Mouse (Mus musculus) retina, postnatal 7 days (tissue): ENCODE results near the gene Arhgap32.

Experiments used
- DNase-seq: peaks from one replicate; pipeline ENCODE4 v3.0.0-alpha.2; 2012; ENCODE audit warnings: low read depth, low spot score

The Arhgap32 gene

DNA sequence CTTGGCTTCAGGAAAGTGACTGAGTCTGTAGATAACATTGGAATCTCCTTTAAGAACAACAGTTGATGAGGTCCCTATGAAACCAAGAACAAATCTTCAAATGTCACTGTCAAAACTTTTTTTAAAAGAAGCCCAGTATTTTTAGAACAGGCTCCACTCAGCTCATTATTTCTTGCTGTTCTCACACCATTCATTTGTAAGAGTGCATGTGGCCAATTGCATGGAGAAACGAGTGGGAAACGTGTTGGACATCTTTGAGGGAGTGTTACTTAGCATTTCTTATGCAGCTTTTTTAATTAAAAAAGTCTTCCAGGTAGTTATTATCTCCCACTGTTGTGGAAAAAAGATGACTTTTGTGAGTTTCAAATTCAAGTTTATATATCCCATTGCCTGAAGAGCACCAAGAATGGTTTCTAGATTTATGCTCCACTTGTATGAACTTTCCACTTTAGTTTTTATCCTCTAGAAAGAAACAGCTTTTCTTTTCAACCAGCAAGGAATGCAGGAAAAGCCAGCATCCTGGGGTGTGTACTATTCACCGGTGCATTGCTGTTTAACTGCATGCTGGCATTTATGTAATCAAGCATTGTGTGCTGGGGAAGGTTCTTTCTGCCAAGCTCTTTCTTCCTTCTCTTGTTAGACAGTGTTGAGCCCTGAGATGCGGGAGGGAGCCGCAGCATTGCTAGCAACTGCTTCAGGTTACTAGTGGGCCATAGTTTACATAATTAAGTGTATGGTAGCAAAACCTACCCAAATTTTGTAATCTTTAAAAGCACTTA lies 76.5 kb downstream of the Arhgap32 start:
- DNase-seq: no peak

DNA sequence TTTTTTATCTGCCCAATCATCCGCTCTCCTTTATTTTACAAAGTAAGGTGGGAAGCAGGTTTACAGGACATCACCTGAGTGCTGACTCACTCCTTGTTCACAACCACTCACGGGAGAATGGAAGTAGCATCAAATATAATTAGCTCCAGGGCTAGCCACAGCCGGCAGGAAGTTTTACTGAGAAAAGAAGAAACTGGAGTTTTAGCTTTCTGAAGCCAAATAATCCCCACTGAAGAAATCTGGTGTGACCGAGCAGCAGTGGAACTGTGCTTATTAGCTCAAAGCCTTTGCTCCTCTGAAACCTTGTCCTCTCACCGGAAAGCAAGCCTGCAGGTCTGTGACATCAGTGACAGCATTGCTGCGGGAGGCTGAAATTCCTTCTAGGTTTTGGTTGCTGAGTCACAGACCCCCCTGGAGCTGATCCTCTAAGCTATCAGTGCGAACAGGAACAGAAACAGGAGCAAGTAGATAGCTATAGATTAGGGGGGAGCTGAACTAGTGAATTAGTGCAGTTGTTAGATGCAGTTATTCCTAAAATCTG lies 88.6 kb downstream of the Arhgap32 start:
- DNase-seq: no peak

DNA sequence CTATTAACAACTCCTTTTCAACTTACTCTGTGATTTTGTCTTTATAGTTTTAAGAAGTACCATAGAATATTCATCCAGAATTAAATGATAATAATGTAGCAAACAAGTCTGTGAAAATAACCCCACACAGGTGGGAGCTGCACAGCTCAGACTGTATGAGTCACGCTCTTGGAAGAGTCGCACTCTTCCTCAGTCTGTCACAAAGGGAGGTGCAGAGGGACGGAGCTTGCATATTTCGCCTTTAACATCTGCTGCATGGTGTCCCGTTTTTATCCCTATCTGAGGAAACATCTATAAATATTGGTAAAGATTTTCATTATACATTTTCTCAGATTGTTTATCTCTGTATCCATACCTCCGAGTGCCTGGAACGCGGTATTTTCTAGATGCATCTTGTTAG lies 91.2 kb downstream of the Arhgap32 start:
- DNase-seq: no peak

DNA sequence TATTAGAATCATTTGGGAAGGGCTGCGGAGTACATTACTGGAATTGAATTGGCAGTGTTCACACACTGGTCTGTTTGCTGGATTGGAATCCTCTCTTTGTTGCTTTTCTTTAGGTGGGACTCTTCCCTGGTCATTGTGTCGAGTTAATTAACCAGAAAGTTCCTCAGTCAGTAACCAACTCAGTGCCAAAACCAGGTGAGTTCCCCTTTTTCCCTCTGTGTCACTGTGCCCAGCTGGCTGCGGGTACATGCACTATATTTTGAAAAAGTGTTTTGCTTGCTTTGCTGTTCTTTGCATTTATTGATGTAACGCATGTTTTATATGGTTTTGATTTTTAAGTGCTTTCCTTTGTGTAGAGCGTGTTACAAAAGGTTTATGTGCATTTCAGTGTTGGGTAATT lies 92.1 kb downstream of the Arhgap32 start:
- DNase-seq: no peak

DNA sequence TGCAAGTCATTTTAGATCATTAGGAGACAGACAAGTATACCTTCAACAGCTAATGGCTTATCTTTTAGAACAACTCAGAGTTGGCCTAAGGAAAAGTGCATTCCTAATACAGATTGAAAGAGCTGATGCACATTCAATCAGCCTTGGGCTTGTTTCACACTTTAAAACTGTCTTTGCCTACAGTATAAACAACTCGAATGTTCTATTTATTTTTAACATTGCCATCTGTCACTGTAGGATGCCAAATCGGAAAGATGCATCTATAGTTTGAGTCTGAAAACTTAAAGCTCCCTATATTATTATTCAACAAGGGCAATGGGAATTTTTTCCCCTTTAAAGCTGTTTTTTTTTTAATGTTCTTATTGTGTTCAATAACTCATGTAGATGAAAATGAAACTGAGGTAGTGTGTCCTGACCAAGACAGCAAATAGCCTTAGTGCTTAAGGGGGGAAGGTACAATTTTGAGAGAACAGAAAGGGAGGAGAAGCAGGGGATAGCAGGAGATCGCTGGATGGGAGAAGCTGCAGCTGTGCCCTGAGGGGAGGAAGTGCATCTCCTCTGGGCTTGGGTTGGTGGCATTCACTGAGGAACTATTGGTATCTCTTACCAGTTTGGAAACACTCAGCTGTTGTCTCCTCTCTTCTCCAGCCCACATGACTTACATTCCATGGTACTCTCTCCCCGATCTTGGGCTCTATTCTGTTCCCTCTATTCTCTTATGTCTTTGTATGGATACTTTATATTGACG lies 101.1 kb downstream of the Arhgap32 start:
- no peak for DNase-seq

DNA sequence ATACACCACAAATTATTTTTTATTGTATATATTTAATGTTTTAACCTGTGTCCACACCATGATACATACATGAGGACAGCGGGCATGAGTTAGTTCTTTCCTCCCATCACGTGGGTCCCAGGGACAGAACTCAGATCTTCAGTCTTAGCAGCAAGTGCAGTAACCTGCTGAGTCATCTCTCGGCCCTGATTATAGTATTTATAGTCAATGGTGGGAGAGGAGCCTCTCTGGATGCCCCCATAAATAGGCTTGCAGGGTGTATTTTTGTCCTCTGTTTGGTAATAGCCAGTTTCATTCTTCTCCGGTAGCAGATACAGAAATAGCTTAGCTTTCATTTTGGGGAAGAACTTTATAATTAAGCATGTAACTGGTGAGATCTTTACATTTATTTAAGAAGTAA lies 103.5 kb downstream of the Arhgap32 start:
- no peak for DNase-seq

DNA sequence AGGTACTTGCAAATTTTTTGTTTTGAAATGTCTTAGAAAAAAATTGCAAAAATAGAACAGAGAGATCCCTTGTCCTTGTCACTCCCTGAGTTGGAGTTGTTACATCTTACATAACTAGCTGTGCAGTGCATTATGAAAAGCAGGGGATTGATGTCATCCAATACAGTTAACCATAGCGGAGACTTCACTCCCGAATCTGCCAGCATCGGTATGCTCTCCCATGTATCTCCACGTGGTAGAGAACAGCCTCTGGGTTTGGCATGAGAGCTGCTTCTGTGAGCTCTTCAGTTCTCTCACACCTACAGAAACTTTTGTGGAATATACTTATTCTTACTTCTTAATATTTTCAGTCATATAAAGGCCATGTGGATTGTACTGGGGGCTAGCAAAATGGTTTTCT lies 106.2 kb downstream of the Arhgap32 start:
- no peak for DNase-seq

DNA sequence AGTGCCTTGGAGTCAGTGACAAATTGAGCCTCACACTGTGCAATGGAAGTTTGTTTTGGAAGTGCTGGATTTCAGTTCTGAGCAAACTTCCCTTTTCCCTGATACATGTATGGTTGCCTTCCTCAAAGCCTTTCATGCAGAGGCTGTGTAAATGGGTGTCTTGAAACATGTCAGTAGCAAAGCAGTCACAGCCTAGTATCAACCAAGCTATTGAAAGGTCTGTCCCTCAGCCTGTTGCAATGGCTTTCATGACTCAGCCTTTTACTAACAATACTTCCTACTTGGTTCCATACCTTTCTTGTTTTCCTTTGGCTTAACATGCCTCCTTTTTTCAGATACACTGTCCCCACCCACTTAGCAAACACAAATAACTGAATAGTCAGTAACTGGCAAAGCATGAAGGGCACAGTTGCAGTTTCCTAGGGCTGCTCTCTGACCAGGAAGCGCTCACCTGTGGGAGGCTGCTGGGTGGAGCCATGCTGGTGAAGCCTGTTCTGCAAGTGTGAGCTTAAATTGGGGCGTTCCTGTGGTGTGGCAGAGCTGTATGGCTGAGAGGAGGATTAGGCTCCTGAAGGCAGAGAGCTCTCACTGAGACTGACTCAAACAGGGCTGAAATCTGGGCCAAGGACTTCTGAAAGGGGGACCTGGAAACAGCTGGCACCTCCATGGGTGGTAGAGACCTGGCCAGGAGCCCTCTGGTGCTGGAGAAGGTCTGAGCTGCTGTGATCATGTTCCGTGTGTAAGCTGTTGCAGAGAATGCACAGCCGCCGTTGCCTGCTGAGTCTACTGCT lies 108.0 kb downstream of the Arhgap32 start:
- no peak for DNase-seq

DNA sequence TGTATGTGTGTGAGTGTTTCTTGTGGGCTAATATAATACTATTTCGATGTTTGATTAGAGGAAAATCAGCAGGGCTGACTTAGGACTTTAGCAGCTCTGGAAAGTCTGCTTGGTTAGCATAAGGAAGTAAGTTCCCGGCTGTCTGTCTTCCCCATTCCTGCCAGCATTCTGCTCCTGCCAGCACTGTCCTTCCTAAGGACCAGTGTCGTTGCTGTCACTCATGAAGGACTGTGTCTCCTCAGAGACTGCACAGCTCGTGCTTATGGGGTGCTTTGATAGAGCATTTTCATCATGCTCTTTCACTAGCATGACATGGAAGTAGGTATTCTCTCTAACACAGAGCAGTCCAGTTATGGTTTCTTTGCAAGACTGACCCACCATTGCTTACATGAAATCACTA lies 109.0 kb downstream of the Arhgap32 start:
- no peak for DNase-seq

DNA sequence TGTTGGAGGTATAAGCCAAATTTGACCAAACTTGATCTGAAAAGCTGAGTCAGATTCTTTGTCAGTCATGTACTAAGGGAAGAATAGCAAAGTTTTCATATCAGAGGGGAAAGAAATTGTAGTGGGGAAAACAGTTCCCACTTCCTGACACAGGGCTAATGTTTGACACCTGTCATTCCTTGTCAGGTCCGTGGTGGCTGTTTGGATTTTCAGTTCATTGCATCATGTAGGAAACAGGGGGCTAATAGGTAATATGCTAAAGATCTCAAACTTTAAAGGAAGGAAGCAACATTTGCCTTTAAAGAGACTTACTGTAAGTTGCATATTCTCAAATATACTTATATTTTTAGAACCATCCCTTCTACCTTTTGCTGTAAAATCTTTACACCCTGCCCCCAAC lies 109.6 kb downstream of the Arhgap32 start:
- no peak for DNase-seq

DNA sequence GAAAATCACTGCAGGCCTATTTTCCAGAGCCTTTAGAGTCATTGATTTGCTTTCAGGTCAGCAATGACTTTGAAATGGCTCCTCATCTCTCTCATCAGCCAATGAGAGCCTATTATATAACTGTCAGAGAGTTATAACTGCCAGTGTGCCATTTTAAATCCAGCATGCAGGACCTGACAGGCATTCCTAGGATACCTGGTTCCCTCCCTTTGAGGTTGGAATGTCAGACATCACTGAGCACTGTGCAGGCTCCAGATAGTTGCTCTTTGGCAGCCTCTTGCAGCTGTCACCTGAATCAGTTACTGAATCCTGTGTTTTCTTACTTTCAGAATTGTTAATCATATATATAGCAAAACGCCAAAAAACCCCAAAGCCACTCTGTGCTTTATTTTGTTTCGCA lies 111.1 kb downstream of the Arhgap32 start:
- DNase-seq: no peak

DNA sequence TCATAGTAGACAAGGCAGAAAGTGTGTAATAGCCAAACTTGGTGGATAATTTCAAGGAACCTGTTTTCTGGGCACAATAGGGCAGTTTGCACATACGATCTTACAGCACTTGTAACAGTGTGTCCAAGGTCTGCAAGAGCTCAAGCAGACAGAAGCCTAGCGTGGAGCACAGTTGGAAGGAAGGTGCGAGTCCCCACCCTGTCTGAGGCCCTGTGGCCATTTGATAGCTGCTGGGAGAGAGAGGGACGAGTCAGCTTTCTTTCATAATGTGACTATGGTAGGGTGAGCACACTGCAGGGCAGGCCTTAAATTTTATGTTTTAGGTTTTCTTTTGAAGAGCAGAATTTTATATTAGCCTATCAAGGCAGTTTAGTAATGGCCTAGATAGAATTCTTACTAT lies 117.7 kb downstream of the Arhgap32 start:
- no peak for DNase-seq

DNA sequence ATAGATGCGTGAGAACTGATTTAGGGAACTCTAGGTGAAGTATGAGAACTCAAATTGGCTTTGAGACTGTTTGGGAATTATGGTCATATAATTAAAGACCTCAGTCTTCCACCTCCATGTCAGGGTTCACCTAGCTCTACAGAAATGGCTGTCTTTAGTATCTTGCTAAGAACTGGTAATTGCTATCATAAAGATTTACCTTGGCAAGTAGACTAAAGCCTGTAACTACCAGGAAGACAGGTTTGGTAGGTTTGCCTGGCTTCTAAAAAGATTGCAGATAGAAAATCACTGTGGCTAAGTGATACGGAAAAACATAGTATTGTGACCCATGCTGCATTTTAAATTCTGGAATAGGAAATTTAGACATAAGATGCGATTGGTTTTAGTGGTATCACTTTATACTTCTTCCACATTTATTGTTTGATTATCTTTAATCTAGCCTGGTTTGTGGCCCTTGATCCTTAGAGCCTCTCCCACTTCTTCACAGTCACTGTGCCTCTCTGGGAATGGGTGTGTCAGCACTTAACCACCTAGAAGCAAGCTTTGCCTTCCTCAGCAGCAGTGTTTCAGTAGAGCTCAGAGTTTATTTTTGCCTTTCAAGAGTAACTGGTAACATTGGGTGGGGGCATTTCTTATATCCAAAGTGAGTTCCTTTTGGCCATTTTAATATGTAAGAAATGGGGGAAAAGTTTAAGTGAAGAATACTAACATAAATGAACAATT lies 119.0 kb downstream of the Arhgap32 start:
- DNase-seq: no peak

DNA sequence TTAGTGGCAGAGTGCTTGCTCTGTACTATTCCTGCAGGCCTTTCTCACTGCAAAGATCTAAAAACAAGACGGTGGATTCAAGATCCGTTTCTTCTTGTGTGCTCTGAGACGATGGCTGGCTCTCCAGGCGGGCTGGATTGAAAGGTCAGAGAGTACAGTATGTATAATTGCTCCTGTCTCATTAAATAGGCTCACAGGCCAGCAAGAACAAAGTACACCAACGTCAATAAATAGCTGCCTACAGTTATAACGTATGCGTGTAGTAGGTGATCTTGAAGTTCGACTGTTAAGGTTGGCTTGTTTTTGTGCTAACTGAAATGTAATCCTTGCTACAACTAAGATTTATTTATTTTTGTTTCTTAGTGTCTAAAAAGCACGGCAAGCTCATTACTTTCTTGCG lies 123.0 kb downstream of the Arhgap32 start:
- no peak for DNase-seq

DNA sequence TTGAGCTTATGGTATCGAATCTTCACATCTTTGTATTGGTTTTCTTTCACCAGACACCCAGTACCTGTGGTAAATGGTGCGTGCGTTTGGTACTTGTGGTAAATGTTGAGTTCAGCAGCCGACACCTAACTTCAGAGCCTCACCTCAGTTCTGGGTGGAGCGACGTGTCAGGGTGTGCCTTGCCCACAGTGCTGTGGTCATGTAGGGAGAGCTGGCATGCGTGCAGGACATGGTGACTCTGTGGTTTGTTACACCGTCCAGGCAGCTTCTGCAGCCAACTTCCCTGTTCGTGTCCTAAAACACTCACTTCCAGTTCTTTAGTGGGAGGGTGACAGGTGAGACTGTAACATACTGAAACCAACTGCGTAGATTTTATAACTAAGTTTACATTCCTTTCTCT lies 123.5 kb downstream of the Arhgap32 start:
- no peak for DNase-seq

DNA sequence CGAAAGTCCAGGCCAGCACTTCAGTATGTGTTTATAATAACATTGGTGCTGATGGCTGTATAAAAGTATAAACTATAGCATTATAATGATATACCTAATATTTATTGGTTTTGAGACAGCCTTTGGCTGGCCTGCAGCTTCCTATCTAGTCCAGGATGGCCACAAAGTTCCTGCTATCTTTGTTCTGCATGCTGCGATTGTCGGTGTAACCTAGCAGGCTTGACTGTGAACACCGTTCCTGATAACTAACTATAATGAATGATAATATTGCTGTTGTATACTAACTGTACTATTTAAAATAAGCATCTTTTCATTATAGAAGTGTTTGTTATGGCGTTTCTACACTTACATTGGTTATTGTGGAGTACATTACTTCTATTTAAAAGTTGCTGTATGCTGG lies 124.5 kb downstream of the Arhgap32 start:
- DNase-seq: no peak

DNA sequence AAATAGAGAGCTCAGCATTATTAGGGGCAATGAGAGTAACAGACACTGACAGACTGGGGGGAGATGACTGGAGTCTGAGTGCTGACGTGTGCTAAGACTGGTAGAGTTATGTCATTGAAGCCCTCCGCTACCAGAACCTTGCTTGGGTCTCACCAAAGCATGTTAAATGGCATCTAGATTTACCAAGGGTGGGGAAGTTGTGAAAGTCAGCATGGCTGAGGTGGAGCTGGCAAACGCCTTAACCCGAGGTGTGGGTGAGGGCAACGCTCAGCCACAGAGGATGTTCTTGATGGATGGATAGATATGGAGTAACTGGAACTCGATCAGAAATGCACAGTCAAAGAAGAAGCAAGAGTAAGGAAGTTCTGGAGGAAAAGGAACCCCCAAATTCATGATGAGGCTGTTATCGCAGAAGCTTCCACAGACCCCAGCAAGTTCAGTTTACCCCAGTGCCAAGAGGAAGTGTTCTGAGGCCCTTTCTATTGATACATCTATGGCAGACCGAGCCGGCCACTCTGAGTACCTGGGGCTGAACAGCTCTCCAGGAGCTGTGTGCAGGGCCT lies 125.8 kb downstream of the Arhgap32 start:
- no peak for DNase-seq

DNA sequence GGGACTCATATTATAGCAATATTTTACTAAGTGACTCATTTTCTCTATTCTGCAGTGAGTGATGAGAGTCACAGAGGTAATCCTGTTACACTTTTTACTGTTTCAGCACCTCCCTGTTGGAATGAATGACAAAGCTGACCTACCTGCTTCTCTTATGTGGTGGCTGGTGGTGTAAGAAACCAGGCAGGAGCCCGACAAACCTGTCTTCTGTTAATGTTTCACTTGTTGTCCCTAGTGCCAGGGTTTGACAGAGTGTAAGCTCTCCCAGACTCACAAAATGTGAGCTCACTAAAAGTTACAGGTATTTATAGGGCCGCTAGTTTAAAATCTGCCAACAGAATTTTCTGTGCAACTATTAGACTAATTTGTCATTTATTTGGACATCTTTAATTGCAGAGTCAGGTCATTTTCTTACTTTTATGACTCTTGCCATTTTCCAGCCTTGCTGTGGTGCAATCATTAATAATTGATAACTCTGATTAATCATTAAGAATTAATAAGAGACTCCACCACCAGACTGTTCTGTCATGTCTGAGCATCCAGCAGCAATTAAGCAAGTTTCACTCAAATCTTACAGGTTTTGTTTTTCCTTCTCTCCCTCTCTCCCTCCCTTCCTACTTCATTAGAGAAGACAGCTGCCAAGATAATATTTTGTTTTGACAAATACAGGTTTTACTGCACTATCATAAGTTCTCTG lies 127.1 kb downstream of the Arhgap32 start:
- no peak for DNase-seq

DNA sequence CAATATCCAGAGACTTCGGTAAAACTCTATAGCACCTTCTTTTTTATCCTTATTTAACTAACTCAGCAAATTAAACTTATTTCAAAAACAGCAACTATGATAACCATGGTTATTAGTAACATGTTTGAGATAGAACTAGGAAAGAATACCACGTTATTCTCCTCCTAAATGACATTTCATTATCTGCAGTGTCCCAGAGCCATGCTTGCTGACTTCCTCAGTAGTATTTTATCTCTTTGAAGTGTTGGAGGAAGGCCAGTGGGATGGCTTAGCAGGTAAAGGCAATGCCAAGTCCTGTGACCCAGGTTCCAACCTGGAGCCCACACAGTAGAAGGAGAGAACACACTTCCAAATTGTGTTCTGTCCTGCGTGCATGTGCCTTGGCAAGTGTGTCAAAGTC lies 129.3 kb downstream of the Arhgap32 start:
- DNase-seq: no peak

DNA sequence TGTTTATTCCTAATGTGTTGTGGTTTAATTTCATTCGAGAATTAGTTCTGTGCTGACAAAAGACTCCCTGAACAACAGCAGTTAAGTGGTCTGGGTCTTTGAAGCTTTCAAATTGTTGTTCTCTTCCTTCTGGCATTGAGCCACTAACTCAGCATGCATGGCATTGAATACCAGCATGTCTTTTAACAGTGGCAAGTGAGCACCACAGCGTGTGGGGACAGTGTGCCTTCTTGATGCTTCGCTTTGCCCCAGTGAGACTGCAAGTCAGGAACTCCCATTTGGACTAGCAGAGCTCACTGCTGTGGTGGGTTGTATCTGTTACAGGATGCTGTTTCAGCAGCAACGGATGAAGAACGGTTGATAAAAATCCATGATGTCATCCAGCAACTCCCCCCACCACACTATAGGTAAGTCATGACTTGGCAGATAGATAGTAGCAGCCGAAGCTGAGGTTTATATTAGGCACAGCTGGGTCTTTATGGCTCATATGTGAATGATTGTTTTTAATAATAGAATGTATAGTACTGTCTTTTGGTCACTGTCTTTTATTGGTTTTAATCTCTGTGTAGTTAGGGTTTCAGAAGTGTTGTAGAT lies 130.3 kb downstream of the Arhgap32 start:
- DNase-seq: no peak
